Mouse (Mus musculus): ENCODE measurements around the gene B3gnt2. TPM values are rescaled to one million over a fixed set of nuclear protein-coding genes. Genes with fewer than 3 reads are reported as not detected.

B3gnt2 gene
- polyA plus RNA-seq, 1 experiment, result 10.1 TPM

GRCm38 (mm10) chr11:22873383-22873782 is 12.6 kb upstream of the B3gnt2 start:
- no peaks in the 10 kb centered on the region for H3K4me1 ChIP-seq (ENCODE audit: control insufficient read depth, insufficient read depth, low read length)
- TF ChIP-seq CTCF (IDR thresholded peaks at IDR 0.05; ENCODE audit: borderline replicate concordance, insufficient read depth, low read length), result no peak
- no peak for TF ChIP-seq POLR2A (IDR thresholded peaks at IDR 0.05; ENCODE audit: low read depth, low read length)
- no peak overlapping the region for H3K27ac ChIP-seq (ENCODE audit: insufficient read depth, low read length)
- no peak overlapping the region for H3K4me3 ChIP-seq (ENCODE audit: insufficient read depth, low read length)

- Histone ChIP-seq H3K4me3 (ENCODE audit: insufficient read depth, low read length) (no peak overlapping the region), H3K27ac (ENCODE audit: insufficient read depth, low read length) (no peak overlapping the region), H3K4me1 (ENCODE audit: control insufficient read depth, insufficient read depth, low read length) (no peaks in the 10 kb centered on the region)
- TF ChIP-seq POLR2A (IDR thresholded peaks at IDR 0.05; ENCODE audit: low read depth, low read length) (no peak), CTCF (IDR thresholded peaks at IDR 0.05; ENCODE audit: borderline replicate concordance, insufficient read depth, low read length) (no peak)
These were observed 11.5 kb upstream of the B3gnt2 start for GRCm38 (mm10) chr11:22872307-22872680.

GRCm38 (mm10) chr11:22871628-22872306 is 11.0 kb upstream of the B3gnt2 start:
- TF ChIP-seq CTCF (IDR thresholded peaks at IDR 0.05; ENCODE audit: borderline replicate concordance, insufficient read depth, low read length) (no peak), POLR2A (IDR thresholded peaks at IDR 0.05; ENCODE audit: low read depth, low read length) (no peak)
- no peak overlapping the region for H3K27ac ChIP-seq (ENCODE audit: insufficient read depth, low read length)

GRCm38 (mm10) chr11:22868582-22868981 is 7.8 kb upstream of the B3gnt2 start:
- Histone ChIP-seq H3K4me1 (ENCODE audit: control insufficient read depth, insufficient read depth, low read length) (no peaks in the 10 kb centered on the region), H3K27ac (ENCODE audit: insufficient read depth, low read length) (no peak overlapping the region), H3K4me3 (ENCODE audit: insufficient read depth, low read length) (no peak overlapping the region)
- TF ChIP-seq POLR2A (IDR thresholded peaks at IDR 0.05; ENCODE audit: low read depth, low read length) (no peak), CTCF (IDR thresholded peaks at IDR 0.05; ENCODE audit: borderline replicate concordance, insufficient read depth, low read length) (no peak)

More at GRCm38 (mm10) chr11:22871628-22872306, 11.0 kb upstream of the B3gnt2 start:
- Histone ChIP-seq H3K4me3 (ENCODE audit: insufficient read depth, low read length) (no peak overlapping the region), H3K4me1 (ENCODE audit: control insufficient read depth, insufficient read depth, low read length) (no peaks in the 10 kb centered on the region)

- no peak for TF ChIP-seq POLR2A (IDR thresholded peaks at IDR 0.05; ENCODE audit: low read depth, low read length)
- TF ChIP-seq CTCF (IDR thresholded peaks at IDR 0.05; ENCODE audit: borderline replicate concordance, insufficient read depth, low read length), result no peak
- Histone ChIP-seq H3K4me1 (ENCODE audit: control insufficient read depth, insufficient read depth, low read length) (no peaks in the 10 kb centered on the region), H3K4me3 (ENCODE audit: insufficient read depth, low read length) (no peak overlapping the region), H3K27ac (ENCODE audit: insufficient read depth, low read length) (no peak overlapping the region)
These were observed 6.9 kb upstream of the B3gnt2 start for GRCm38 (mm10) chr11:22867691-22868090.

- no peak for TF ChIP-seq CTCF (IDR thresholded peaks at IDR 0.05; ENCODE audit: borderline replicate concordance, insufficient read depth, low read length)
- no peak for TF ChIP-seq POLR2A (IDR thresholded peaks at IDR 0.05; ENCODE audit: low read depth, low read length)
- H3K27ac ChIP-seq (ENCODE audit: insufficient read depth, low read length), result no peak overlapping the region
- H3K4me1 ChIP-seq (ENCODE audit: control insufficient read depth, insufficient read depth, low read length), result no peaks in the 10 kb centered on the region; the same call in 1 of the 2 replicates
These were observed 5.0 kb upstream of the B3gnt2 start for GRCm38 (mm10) chr11:22865635-22866246.

GRCm38 (mm10) chr11:22864305-22865060 is 3.7 kb upstream of the B3gnt2 start:
- no peak for TF ChIP-seq POLR2A (IDR thresholded peaks at IDR 0.05; ENCODE audit: low read depth, low read length)
- no peak for TF ChIP-seq CTCF (IDR thresholded peaks at IDR 0.05; ENCODE audit: borderline replicate concordance, insufficient read depth, low read length)
- Histone ChIP-seq H3K4me3 (ENCODE audit: insufficient read depth, low read length) (no peak overlapping the region), H3K27ac (ENCODE audit: insufficient read depth, low read length) (no peak overlapping the region), H3K4me1 (ENCODE audit: control insufficient read depth, insufficient read depth, low read length) (no peaks in the 10 kb centered on the region; the same call in 1 of the 2 replicates)

More at GRCm38 (mm10) chr11:22865635-22866246, 5.0 kb upstream of the B3gnt2 start:
- no peak overlapping the region for H3K4me3 ChIP-seq (ENCODE audit: insufficient read depth, low read length)

- H3K4me1 ChIP-seq (ENCODE audit: control insufficient read depth, insufficient read depth, low read length), result no peaks in the 10 kb centered on the region; the same call in 1 of the 2 replicates
- no peak overlapping the region for H3K4me3 ChIP-seq (ENCODE audit: insufficient read depth, low read length)
- no peak overlapping the region for H3K27ac ChIP-seq (ENCODE audit: insufficient read depth, low read length)
- TF ChIP-seq CTCF (IDR thresholded peaks at IDR 0.05; ENCODE audit: borderline replicate concordance, insufficient read depth, low read length), result no peak
- TF ChIP-seq POLR2A (IDR thresholded peaks at IDR 0.05; ENCODE audit: low read depth, low read length), result no peak
These were observed 2.8 kb upstream of the B3gnt2 start for GRCm38 (mm10) chr11:22863581-22863980.

- Histone ChIP-seq H3K27ac (ENCODE audit: insufficient read depth, low read length) (no peak overlapping the region), H3K4me3 (ENCODE audit: insufficient read depth, low read length) (no peak overlapping the region)
- no peak for TF ChIP-seq CTCF (IDR thresholded peaks at IDR 0.05; ENCODE audit: borderline replicate concordance, insufficient read depth, low read length)
- no peak for TF ChIP-seq POLR2A (IDR thresholded peaks at IDR 0.05; ENCODE audit: low read depth, low read length)
These were observed 554 bp upstream of the B3gnt2 start for GRCm38 (mm10) chr11:22861315-22861714.

More at GRCm38 (mm10) chr11:22861315-22861714, 554 bp upstream of the B3gnt2 start:
- no peaks in the 10 kb centered on the region; the same call in 1 of the 2 replicates for H3K4me1 ChIP-seq (ENCODE audit: control insufficient read depth, insufficient read depth, low read length)

Data from embryonic fibroblast, embryonic 13.5 days (primary cell).